Mouse (Mus musculus) heart, postnatal 0 days (tissue): Measurements from ENCODE around the gene Dusp12. TPM values are rescaled to one million over a fixed set of nuclear protein-coding genes. Genes with fewer than 3 reads are reported as not detected.
A peak's percentile ranks its signal among the peaks of the same experiment; 100 is the strongest.

Source experiments
- ATAC-seq: fragments of 200-750 bp; cut with Nextera tagmentation; 2 replicates; pipeline ENCODE4 v1.8.0; 2017; ENCODE audit warnings: low read depth, moderate number of reproducible peaks, moderate library complexity; ENCODE audit not compliant: insufficient read depth
- DNase-seq: peaks from one replicate; pipeline ENCODE4 v3.0.0-alpha.2; 2016; ENCODE audit warnings: low spot score
- H3K27ac ChIP-seq: fragments of 300-500 bp; sonication (generic); 2 replicates; pipeline ENCODE4 v1.5.1; 2014; ENCODE audit warnings: low read depth, mild to moderate bottlenecking
- H3K27me3 ChIP-seq: fragments of 300-500 bp; sonication (generic); 2 replicates; pipeline ENCODE4 v1.6.1; 2014; ENCODE audit warnings: low read length, mixed read lengths; ENCODE audit not compliant: control insufficient read depth, insufficient read depth
- H3K36me3 ChIP-seq: fragments of 300-500 bp; sonication (generic); replicated peaks from 2 replicates; pipeline ENCODE4 v1.6.1; 2014; ENCODE audit warnings: low read length, mixed read lengths; ENCODE audit not compliant: control insufficient read depth, insufficient read depth
- H3K4me1 ChIP-seq: fragments of 300-500 bp; sonication (generic); 2 replicates; pipeline ENCODE4 v1.6.1; 2014; ENCODE audit warnings: antibody characterized with exemption; ENCODE audit not compliant: control insufficient read depth, insufficient read depth
- H3K4me2 ChIP-seq: fragments of 300-500 bp; sonication (generic); 2 replicates; pipeline ENCODE4 v1.6.1; 2014; ENCODE audit warnings: low read depth, mild to moderate bottlenecking, low read length, moderate library complexity
- H3K4me3 ChIP-seq: fragments of 300-500 bp; sonication (generic); 2 replicates; pipeline ENCODE4 v1.5.1; 2014; ENCODE audit warnings: low read depth, low read length
- H3K9ac ChIP-seq: fragments of 300-500 bp; sonication (generic); replicated peaks from 2 replicates; pipeline ENCODE4 v1.6.1; 2014; ENCODE audit warnings: low read depth, low read length, mixed read lengths
- H3K9me3 ChIP-seq: fragments of 300-500 bp; sonication (generic); replicated peaks from 2 replicates; pipeline ENCODE4 v1.6.1; 2016; ENCODE audit warnings: low read length; ENCODE audit not compliant: control insufficient read depth
- CTCF ChIP-seq: IDR thresholded peaks from 2 replicates; pipeline ENCODE4 v1.5.1; 2016; ENCODE audit warnings: antibody characterized with exemption, control low read depth, low read depth
- EP300 ChIP-seq: IDR thresholded peaks from 2 replicates; pipeline ENCODE4 v1.6.1; 2016; ENCODE audit warnings: antibody characterized with exemption, low read depth
- WGBS: fragments of 180-500 bp; shearing (Covaris S2); extraction: QIAGEN DNeasy Blood & Tissue Kit; methylation state at CpG from one replicate; pipeline ENCODE4 v1.1.7; 2014; 5-methylcytosine and 5-hydroxymethylcytosine counted together
- polyA plus RNA-seq: library from polyadenylated mRNA; unstranded; fragments of >200 nt; fragmentation: Nextera tagmentation; extraction: Ambion mirVana; gene quantifications from 2 replicates; pipeline ENCODE4 v1.2.1, GENCODE M21; 2015
- total RNA-seq: library from RNA; depleted of rRNA; stranded (reverse); fragments of >200 nt; gene quantifications from 2 replicates; pipeline ENCODE4 v1.2.3, GENCODE M21; 2014; ENCODE audit warnings: low replicate concordance

The Dusp12 gene
- total and polyA plus RNA-seq, 2 experiments from 2014 or later, result 15.6 to 21.7 TPM

DNA sequence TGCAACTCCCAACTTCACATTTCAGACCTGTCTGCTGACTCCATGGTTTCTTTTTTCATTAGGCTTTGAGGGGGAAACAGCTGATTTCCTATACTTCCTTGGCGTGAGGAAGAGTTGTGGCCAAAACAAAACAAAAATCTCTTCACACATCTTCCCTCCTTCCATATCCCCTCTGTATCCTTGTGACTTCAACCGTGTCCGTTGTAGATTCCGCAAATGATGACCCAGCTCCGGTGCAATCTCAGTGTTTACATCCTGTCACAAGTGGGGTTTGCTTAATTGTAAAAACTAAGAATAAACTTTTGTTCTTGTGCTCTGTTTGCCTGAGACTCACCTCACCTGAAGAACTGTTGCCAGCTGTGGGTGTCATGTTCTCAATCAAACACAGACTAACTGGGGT, 18.1 kb upstream of the Dusp12 start:
- no peak for ATAC-seq
- Histone ChIP-seq H3K27ac (no peak overlapping the region), H3K4me2 (no peak overlapping the region), H3K4me1 (peaks cover 12% of the 10 kb centered on the region), H3K27me3 (peaks cover 38% of the 10 kb centered on the region), H3K9me3 (no peaks in the 10 kb centered on the region), H3K4me3 (no peak overlapping the region), H3K36me3 (no peaks in the 10 kb centered on the region), H3K9ac (no peak overlapping the region)
- no peak for TF ChIP-seq EP300
- TF ChIP-seq CTCF, result no peak
- WGBS, result 55% methylated on average over 5 of the region's 5 CpGs
- no peak for DNase-seq

DNA sequence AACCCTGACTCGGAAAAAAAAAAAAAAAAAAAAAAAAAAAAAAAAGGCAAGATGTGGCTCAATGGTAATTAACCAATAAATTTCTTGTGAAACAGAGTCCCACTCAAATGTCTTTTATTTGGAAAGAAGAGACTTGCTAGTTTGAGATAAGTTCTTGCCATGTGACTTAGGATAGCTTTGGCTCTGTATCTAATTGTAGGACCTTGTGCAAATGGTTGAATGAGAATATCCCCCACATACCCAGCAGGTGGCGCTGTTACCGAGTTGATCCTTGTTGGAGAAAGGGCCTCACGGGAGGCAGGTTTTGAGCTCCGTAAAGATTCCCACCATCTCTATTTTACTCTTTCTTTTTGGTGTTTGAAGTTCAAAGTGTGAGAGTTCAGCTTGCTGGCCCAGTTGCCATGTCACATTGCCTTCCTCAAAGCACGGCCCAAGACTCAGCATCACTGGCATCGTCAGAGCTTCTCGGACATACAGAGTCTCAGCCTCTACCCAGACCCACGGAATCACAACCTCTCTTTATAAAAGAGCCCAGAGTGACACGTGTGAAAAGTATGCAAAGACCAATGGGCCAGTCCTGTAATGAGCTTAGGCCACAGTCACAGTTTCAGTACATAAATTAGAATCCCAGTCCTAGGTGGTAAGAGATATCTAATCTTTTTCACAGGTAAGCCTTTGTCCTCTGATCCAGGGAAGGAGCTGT, 16.3 kb upstream of the Dusp12 start:
- H3K27me3 ChIP-seq, result peaks cover 30% of the 10 kb centered on the region; the same call in 1 of the 2 replicates
- no peaks in the 10 kb centered on the region for H3K9me3 ChIP-seq
- H3K4me3 ChIP-seq, result no peak overlapping the region
- no peak overlapping the region for H3K27ac ChIP-seq
- H3K36me3 ChIP-seq, result no peaks in the 10 kb centered on the region
- H3K4me2 ChIP-seq, result peak overlapping the region; percentile 41; the same call in 1 of the 2 replicates
- no peak overlapping the region for H3K9ac ChIP-seq
- ATAC-seq, result peak; percentile 49
- TF ChIP-seq EP300 (no peak), CTCF (peak; percentile 84)
- H3K4me1 ChIP-seq, result no peaks in the 10 kb centered on the region
- 30% methylated on average over 10 of the region's 10 CpGs for WGBS
- peak; percentile 80 for DNase-seq

DNA sequence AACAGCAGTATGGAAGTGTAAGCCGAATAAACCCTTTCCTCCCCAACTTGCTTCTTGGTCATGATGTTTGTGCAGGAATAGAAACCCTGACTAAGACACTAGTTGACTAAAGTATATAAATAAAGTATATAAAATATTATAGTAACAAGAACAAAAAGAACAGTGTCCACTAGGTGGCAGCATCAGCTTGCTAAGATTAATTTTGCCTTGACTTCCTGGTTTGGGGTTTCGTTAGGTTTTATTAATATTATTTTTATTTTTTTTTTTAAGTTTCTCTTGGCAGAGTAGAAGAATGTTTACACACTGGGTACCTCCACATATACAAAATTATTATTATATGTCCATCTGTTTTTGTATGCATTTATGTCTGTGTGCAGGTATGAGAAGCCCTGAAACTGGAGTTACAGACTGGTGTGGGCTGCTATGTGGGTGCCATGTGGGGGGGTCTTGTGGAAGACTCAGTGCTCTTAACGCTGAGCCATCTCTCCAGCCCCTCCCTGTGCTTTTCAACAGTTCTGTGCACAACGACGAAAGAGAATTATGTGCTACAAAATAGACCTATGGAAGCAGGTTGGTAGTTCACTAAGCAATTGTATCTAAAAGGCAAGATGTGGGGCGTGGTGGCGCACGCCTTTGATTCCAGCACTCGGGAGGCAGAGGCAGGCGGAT, 15.6 kb upstream of the Dusp12 start:
- H3K4me3 ChIP-seq, result no peak overlapping the region
- WGBS, result 27% methylated on average over 10 of the region's 10 CpGs
- peak overlapping the region; percentile 41 for H3K4me2 ChIP-seq
- TF ChIP-seq EP300, result no peak
- peak; percentile 54 for TF ChIP-seq CTCF
- ATAC-seq (peak; percentile 41; the same call in 1 of the 2 replicates), DNase-seq (peak; percentile 46)
- no peaks in the 10 kb centered on the region for H3K36me3 ChIP-seq
- no peaks in the 10 kb centered on the region for H3K4me1 ChIP-seq
- H3K9me3 ChIP-seq, result no peaks in the 10 kb centered on the region
- no peak overlapping the region for H3K9ac ChIP-seq
- H3K27ac ChIP-seq, result no peak overlapping the region
- peaks cover 24% of the 10 kb centered on the region; the same call in 1 of the 2 replicates for H3K27me3 ChIP-seq

DNA sequence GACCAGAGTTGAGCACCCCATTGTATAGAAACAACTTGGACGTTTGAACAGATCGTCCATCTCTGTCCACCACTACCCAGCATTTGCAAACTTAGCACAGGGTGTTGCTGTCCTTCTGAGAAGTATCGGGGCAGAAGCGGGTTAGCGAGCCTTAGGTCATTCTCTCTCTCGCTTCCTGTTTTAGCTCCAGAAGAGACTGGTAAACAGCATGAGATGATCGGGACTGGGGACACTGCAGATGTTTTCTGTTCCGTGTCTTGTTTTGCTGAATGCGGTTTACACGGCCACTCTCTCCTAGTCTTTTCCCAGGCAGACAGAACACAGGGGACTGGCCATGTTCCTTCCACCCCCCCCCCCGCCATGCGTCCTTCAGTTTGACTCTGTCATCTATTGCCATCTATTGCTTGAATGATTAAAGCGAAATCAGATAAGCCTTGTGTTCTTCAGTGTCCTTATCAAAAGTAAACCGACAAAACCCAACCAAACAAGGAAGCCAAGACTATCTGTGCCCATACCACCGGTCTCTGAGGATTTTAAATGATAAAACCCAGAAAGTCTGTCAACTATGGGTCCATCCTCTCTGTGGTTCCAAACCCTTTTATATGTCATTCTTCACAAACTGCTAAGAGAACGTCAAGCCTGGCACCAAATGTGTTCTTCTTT, 13.2 kb upstream of the Dusp12 start:
- TF ChIP-seq CTCF (no peak), EP300 (no peak)
- ATAC-seq (no peak), DNase-seq (no peak)

DNA sequence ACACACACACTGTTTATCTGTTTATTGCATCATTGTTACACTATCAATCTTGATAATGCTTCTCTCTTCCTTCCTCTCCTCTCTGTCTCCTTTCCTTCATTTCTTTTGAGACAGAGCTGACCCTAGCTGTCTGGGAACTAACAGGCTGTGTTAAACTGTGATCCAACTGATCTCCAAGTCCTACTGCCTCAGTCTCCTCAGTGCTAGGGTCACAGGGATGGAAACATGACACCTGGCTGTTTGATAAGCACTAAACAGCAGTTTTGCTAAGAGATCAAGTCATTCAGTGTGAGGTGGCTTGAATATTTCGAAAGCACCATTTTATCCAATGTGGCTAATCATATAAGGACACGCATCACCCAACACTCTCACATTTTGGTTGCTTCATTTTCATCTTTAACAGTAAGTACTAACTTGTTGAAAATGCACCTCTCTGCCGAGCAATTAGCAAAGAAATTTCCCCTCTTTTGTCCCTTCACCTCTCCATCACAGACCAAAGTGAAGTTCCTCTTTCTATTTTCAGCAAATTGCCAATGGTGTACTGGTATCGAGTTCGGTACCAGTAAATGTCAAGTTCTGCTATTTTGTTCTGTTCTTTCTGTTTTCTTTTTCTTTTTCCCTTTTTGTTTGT, 11.4 kb upstream of the Dusp12 start:
- H3K27ac ChIP-seq, result no peak overlapping the region
- H3K36me3 ChIP-seq, result no peaks in the 10 kb centered on the region
- H3K4me2 ChIP-seq, result no peak overlapping the region
- TF ChIP-seq EP300, result no peak
- no peak for TF ChIP-seq CTCF
- H3K27me3 ChIP-seq, result peaks cover 14% of the 10 kb centered on the region; the same call in 1 of the 2 replicates
- no peak overlapping the region for H3K4me3 ChIP-seq
- ATAC-seq, result no peak
- H3K4me1 ChIP-seq, result no peaks in the 10 kb centered on the region
- no peak overlapping the region for H3K9ac ChIP-seq
- DNase-seq, result no peak
- 80% methylated on average over 5 of the region's 5 CpGs for WGBS
- H3K9me3 ChIP-seq, result no peaks in the 10 kb centered on the region

More for the DNA sequence above, 13.2 kb upstream of the Dusp12 start:
- H3K4me2 ChIP-seq, result no peak overlapping the region
- H3K9me3 ChIP-seq, result no peaks in the 10 kb centered on the region
- no peaks in the 10 kb centered on the region for H3K4me1 ChIP-seq
- H3K9ac ChIP-seq, result no peak overlapping the region
- no peak overlapping the region for H3K27ac ChIP-seq
- H3K36me3 ChIP-seq, result no peaks in the 10 kb centered on the region
- WGBS, result 59% methylated on average over 16 of the region's 16 CpGs
- no peak overlapping the region for H3K4me3 ChIP-seq
- peaks cover 19% of the 10 kb centered on the region; the same call in 1 of the 2 replicates for H3K27me3 ChIP-seq
